Mouse (Mus musculus) heart, embryonic 14.5 days (tissue): ENCODE measurements around the gene Caly. TPM values are rescaled to one million over a fixed set of nuclear protein-coding genes. Genes with fewer than 3 reads are reported as not detected.

ENCODE experiments used
- ATAC-seq: fragments of 200-750 bp; cut with Nextera tagmentation; 2 replicates; pipeline ENCODE4 v1.8.0; 2017; ENCODE audit warnings: low read depth, moderate TSS enrichment; ENCODE audit not compliant: insufficient number of reproducible peaks, insufficient read depth, low FRiP score
- H3K27ac ChIP-seq, 2 experiments: fragments of 200-500 bp in 1 of 2; fragments of 300-500 bp in 1 of 2; sonication (generic) in 1 of 2; replicated peaks in 1 of 2; 2 replicates each; pipeline ENCODE4 v1.5.1; 2012 to 2014; ENCODE audit warnings: low read depth in 2 of 2, low read length in 2 of 2, control low read depth in 1 of 2, mild to moderate bottlenecking in 1 of 2, mixed read lengths in 1 of 2; ENCODE audit not compliant: control insufficient read depth in 1 of 2, insufficient read depth in 1 of 2
- H3K27me3 ChIP-seq: fragments of 300-500 bp; sonication (generic); 2 replicates; pipeline ENCODE4 v1.6.1; 2014; ENCODE audit warnings: mild to moderate bottlenecking, low read length, control low read depth; ENCODE audit not compliant: control insufficient read depth, insufficient read depth
- H3K36me3 ChIP-seq: fragments of 300-500 bp; sonication (generic); 2 replicates; pipeline ENCODE4 v1.6.1; 2014; ENCODE audit warnings: mild to moderate bottlenecking, control low read depth, low read length, mixed read lengths; ENCODE audit not compliant: control insufficient read depth, insufficient read depth
- H3K4me1 ChIP-seq, 2 experiments: fragments of 200-500 bp in 1 of 2; fragments of 300-500 bp in 1 of 2; sonication (generic) in 1 of 2; 2 replicates each; pipeline ENCODE4 v1.6.1; 2012 to 2014; ENCODE audit warnings: low read length in 2 of 2, control low read depth in 1 of 2, mixed read lengths in 1 of 2; ENCODE audit not compliant: control insufficient read depth in 2 of 2, insufficient read depth in 2 of 2
- H3K4me2 ChIP-seq: fragments of 300-500 bp; sonication (generic); 2 replicates; pipeline ENCODE4 v1.6.1; 2014; ENCODE audit warnings: mild to moderate bottlenecking, low read length
- H3K4me3 ChIP-seq, 2 experiments: fragments of 200-500 bp in 1 of 2; fragments of 300-500 bp in 1 of 2; sonication (generic) in 1 of 2; 2 replicates each; pipeline ENCODE4 v1.5.1; 2012 to 2014; ENCODE audit warnings: low read length in 2 of 2, mild to moderate bottlenecking in 2 of 2, control low read depth in 1 of 2, low read depth in 1 of 2, moderate library complexity in 1 of 2; ENCODE audit not compliant: control insufficient read depth in 1 of 2, insufficient read depth in 1 of 2
- H3K9ac ChIP-seq: fragments of 300-500 bp; sonication (generic); 2 replicates; pipeline ENCODE4 v1.6.1; 2014; ENCODE audit warnings: mild to moderate bottlenecking, low read length
- H3K9me3 ChIP-seq: fragments of 300-500 bp; sonication (generic); 2 replicates; pipeline ENCODE4 v1.6.1; 2016; ENCODE audit warnings: low read length, control low read depth; ENCODE audit not compliant: control insufficient read depth
- WGBS: fragments of 180-500 bp; shearing (Covaris S2); extraction: QIAGEN DNeasy Blood & Tissue Kit; methylation state at CpG from one replicate; pipeline ENCODE4 v1.1.7; 2014; 5-methylcytosine and 5-hydroxymethylcytosine counted together
- polyA plus RNA-seq: library from polyadenylated mRNA; unstranded; fragments of >200 nt; fragmentation: Nextera tagmentation; extraction: Ambion mirVana; gene quantifications from 2 replicates; pipeline ENCODE4 v1.2.1, GENCODE M21; 2014

Caly gene
- polyA plus RNA-seq, 1 experiment from 2014 or later = 0.20 TPM

- ATAC-seq = no peak
- Histone ChIP-seq H3K4me1 (peaks cover 6 to 10% of the 10 kb centered on the region in 2 experiments; a peak in 3 of 4 replicates), H3K4me3 (no peak overlapping the region), H3K9ac (no peak overlapping the region), H3K27me3 (peaks cover 95% of the 10 kb centered on the region), H3K4me2 (no peak overlapping the region), H3K9me3 (no peaks in the 10 kb centered on the region), H3K36me3 (no peaks in the 10 kb centered on the region), H3K27ac (no peak overlapping the region)
- 15% methylated on average over 11 of the region's 11 CpGs for WGBS
Observed at GRCm38 (mm10) chr7:140062307-140062706, 20.0 kb downstream of the Caly start.

- no peak overlapping the region for H3K9ac ChIP-seq
- H3K4me2 ChIP-seq = peak overlapping the region; percentile 67; the same call in 1 of the 2 replicates
- H3K4me3 ChIP-seq = peak overlapping the region in 1 of 2 experiments; percentile 34; a peak in 1 of 4 replicates
- H3K4me1 ChIP-seq = peaks cover 6 to 10% of the 10 kb centered on the region in 2 experiments; a peak in 3 of 4 replicates
- H3K27me3 ChIP-seq = peaks cover 97% of the 10 kb centered on the region
- WGBS = 2% methylated on average over 6 of the region's 6 CpGs
- no peaks in the 10 kb centered on the region for H3K9me3 ChIP-seq
- H3K27ac ChIP-seq = no peak overlapping the region
- H3K36me3 ChIP-seq = no peaks in the 10 kb centered on the region
- no peak for ATAC-seq
Observed at GRCm38 (mm10) chr7:140061832-140062130, 20.6 kb downstream of the Caly start.

GRCm38 (mm10) chr7:140060936-140061831 is 21.2 kb downstream of the Caly start:
- peak overlapping the region; percentile 67 for H3K4me2 ChIP-seq
- no peak overlapping the region for H3K27ac ChIP-seq
- peaks cover 97% of the 10 kb centered on the region for H3K27me3 ChIP-seq
- ATAC-seq = no peak
- H3K4me3 ChIP-seq = peak overlapping the region; percentile 18 to 34
- WGBS = 1% methylated on average over 47 of the region's 47 CpGs
- peak overlapping the region; percentile 1; the same call in 1 of the 2 replicates for H3K9ac ChIP-seq
- H3K36me3 ChIP-seq = no peaks in the 10 kb centered on the region
- H3K9me3 ChIP-seq = no peaks in the 10 kb centered on the region
- peaks cover 6 to 10% of the 10 kb centered on the region in 2 experiments; a peak in 3 of 4 replicates for H3K4me1 ChIP-seq

- no peak overlapping the region for H3K27ac ChIP-seq
- H3K27me3 ChIP-seq = peaks cover 96% of the 10 kb centered on the region
- H3K36me3 ChIP-seq = no peaks in the 10 kb centered on the region
- no peak for ATAC-seq
- 21% methylated on average over 4 of the region's 4 CpGs for WGBS
- no peak overlapping the region for H3K9ac ChIP-seq
- no peak overlapping the region for H3K4me2 ChIP-seq
- H3K9me3 ChIP-seq = peaks cover 5% of the 10 kb centered on the region; the same call in 1 of the 2 replicates
- H3K4me1 ChIP-seq = peaks cover 6 to 10% of the 10 kb centered on the region in 2 experiments; a peak in 3 of 4 replicates
- H3K4me3 ChIP-seq = no peak overlapping the region
Observed at GRCm38 (mm10) chr7:140059601-140060000, 22.7 kb downstream of the Caly start.

- Histone ChIP-seq H3K9ac (peak overlapping the region; percentile 61; the same call in 1 of the 2 replicates), H3K27ac (no peak overlapping the region), H3K27me3 (peaks cover 96% of the 10 kb centered on the region), H3K4me3 (peak overlapping the region; percentile 46 to 50), H3K4me1 (peaks cover 6 to 10% of the 10 kb centered on the region in 2 experiments; a peak in 3 of 4 replicates), H3K36me3 (no peaks in the 10 kb centered on the region), H3K9me3 (peaks cover 5% of the 10 kb centered on the region; the same call in 1 of the 2 replicates), H3K4me2 (peak overlapping the region; percentile 84)
- 24% methylated on average over 7 of the region's 7 CpGs for WGBS
- ATAC-seq = no peak
Observed at GRCm38 (mm10) chr7:140058528-140058927, 23.8 kb downstream of the Caly start.

GRCm38 (mm10) chr7:140057413-140058407 is 24.6 kb downstream of the Caly start:
- H3K36me3 ChIP-seq = no peaks in the 10 kb centered on the region
- ATAC-seq = peak; percentile 54; the same call in 1 of the 2 replicates
- peaks cover 5% of the 10 kb centered on the region; the same call in 1 of the 2 replicates for H3K9me3 ChIP-seq
- WGBS = 2% methylated on average over 53 of the region's 53 CpGs
- H3K27me3 ChIP-seq = peaks cover 96% of the 10 kb centered on the region
- peak overlapping the region; percentile 84 for H3K4me2 ChIP-seq
- peak overlapping the region; percentile 46 to 50 for H3K4me3 ChIP-seq
- H3K4me1 ChIP-seq = peaks cover 6 to 10% of the 10 kb centered on the region in 2 experiments; a peak in 3 of 4 replicates
- peak overlapping the region; percentile 61 for H3K9ac ChIP-seq
- H3K27ac ChIP-seq = no peak overlapping the region

- Histone ChIP-seq H3K4me2 (no peak overlapping the region), H3K9me3 (peaks cover 5% of the 10 kb centered on the region; the same call in 1 of the 2 replicates), H3K4me3 (no peak overlapping the region), H3K27ac (no peak overlapping the region), H3K27me3 (peaks cover 95% of the 10 kb centered on the region), H3K36me3 (no peaks in the 10 kb centered on the region), H3K9ac (no peak overlapping the region), H3K4me1 (peaks cover 5 to 11% of the 10 kb centered on the region in 2 experiments; a peak in 3 of 4 replicates)
- 55% methylated on average over 4 of the region's 4 CpGs for WGBS
- no peak for ATAC-seq
Observed at GRCm38 (mm10) chr7:140054124-140054523, 28.2 kb downstream of the Caly start.
